Mouse (Mus musculus) CD4-positive, CD25-positive, alpha-beta regulatory T cell, adult 2 months (primary cell): ENCODE data around the gene Sypl.

Experiments
- DNase-seq: peaks from one replicate; pipeline ENCODE4 v3.0.0-alpha.2; 2012; ENCODE audit warnings: low read depth, low spot score

Gene Sypl

DNA sequence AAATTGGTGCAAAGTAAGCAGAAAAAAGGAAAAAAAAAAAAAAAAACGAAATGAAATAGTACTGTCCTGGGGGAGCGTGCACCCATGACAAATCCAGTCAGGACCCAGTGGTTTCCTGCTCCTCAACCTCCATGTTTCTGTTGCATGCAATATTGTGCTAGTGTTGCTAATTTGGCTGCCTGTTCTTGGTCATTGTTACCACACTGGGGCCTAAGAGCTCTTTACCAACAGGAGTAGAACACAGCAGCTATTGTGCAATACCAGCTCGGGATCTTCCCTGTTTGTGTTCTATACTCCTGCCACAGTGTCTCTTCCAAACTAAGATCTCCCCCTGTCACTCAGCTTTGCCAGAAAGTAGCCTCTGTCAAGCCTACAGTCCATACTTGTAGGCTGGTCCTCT, 9.7 kb upstream of the Sypl start:
- no peak for DNase-seq

DNA sequence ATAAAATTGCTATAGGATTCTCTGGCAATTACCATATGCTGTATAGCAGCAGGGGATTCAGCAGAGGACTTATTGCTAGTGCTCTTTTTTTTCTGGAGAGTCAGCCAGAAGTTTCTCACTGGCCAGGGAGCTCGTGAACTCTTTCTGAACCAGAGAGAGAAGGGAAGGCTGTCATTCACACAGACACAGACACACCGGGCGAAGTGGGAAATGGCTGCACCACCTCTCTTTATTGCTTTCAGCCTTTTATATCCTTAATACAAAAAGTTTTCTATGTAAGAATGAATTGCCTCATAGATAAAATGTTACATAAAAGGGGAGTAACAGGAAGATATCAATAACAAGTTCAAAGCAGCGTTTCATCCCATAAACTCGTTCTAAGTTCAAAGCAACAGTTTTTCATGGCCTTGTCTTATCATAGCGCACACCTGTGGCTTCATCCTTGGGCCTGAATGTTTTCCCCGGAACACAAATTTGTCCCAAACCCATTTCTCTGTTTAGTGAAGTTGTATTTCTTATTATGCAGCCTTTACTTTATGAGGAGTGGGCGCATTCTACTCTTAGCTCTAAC, 8.7 kb upstream of the Sypl start:
- no peak for DNase-seq

DNA sequence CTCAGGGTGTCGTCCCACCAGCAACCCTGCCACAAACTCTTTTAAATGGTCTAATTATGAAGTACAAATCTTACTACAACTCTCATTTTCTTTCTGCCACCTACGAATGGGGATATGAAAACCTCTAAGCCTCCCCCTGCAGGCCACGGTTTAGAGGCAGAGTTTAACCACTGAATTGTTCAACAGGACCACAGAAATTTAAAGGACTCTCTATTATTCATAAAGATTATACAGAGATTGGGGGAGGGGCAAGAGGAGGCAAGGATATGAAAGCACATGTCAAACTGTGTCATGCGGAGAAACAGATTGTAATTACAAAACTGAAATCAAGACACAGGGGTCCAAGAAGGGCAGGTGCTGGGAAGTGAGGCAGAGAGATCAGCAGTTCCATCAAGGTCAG, 7.3 kb upstream of the Sypl start:
- no peak for DNase-seq

GRCm38 (mm10) chr12:32952416-32952815, 1.3 kb upstream of the Sypl start:
- peak; percentile 79 for DNase-seq

DNA sequence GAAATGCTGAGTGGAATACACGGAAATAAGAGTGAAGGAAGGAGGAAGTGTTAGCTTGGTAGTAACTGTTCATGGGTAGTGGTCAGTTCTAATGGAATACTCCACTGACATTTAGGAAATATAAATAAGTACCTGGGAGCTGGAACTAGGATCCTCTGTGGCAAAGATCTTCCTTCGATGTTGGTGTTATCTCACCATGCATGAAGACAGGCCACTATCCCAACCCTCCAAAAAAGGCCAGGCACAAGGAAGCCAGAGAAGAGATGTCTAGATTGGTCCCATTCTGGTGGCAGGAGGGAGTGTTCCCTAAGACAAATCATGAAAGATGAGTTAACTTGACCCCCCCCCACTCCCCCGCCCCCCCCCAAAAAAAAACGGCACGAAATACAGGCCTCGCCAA, 625 bp upstream of the Sypl start:
- no peak for DNase-seq

GRCm38 (mm10) chr12:32954216-32955021, 728 bp downstream of the Sypl start:
- DNase-seq = peak; percentile 89

DNA sequence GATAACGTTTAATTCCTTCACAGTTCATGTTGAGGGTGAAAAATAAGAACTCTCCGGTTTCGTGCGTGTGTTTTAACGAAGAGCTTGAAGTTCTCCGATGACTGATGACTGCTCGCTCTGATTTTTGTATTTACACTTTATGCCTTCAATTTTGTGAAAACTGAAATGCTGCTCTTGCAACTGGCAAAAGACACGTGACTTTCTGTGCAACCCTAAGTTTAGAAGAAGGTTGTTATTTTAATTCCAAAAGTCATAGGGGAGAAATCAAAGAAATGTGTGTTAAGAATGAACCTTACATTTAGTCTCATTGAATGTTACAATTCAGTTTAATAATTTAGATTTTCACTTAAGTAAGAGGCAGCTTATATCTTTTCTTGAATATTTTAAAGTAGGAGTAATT, 1.3 kb downstream of the Sypl start:
- no peak for DNase-seq

DNA sequence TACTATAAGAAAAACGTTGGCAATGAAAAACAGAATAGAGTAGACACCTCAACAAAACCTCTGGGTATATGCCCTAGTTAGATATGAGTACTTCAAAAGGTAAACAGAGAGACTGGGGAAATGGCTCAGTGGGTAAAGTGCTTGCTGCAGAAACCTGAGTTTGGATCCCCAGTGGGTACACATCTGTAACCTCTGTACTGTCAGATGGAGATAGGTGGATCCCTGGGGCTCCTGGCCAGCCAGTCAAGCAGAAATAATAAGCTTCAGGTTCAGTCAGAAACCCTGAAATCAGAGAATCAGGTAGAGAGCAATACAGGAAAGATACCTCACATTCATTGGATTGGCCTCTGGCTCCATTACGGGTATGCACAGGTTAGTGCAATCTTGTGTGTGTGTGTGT, 3.5 kb downstream of the Sypl start:
- no peak for DNase-seq

GRCm38 (mm10) chr12:32962132-32962531, 8.4 kb downstream of the Sypl start:
- DNase-seq = no peak

- DNase-seq = no peak
Observed at GRCm38 (mm10) chr12:32963858-32964257, 10.2 kb downstream of the Sypl start.

GRCm38 (mm10) chr12:32972287-32972686, 18.6 kb downstream of the Sypl start:
- DNase-seq = no peak

DNA sequence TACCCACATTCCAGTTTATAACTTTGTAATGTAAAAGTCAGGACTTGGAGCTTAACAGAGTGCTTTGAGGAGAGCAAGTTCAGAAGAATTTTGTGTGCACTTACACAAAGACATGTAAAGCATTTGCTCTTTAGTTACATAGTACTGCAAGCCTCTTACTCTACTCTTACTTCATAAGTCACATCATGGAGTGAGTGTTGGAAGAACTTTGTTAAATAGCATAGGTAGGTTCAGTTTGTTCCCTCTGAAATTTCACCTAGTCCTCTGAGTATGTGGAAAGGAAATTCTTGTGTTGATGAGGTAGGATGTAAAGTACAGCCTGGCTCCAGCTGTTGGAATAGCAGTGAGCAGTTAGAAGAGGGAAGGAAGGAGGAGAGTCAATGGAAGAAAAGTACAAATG, 21.2 kb downstream of the Sypl start:
- DNase-seq = no peak

GRCm38 (mm10) chr12:32975501-32975900, 21.8 kb downstream of the Sypl start:
- DNase-seq = no peak

DNA sequence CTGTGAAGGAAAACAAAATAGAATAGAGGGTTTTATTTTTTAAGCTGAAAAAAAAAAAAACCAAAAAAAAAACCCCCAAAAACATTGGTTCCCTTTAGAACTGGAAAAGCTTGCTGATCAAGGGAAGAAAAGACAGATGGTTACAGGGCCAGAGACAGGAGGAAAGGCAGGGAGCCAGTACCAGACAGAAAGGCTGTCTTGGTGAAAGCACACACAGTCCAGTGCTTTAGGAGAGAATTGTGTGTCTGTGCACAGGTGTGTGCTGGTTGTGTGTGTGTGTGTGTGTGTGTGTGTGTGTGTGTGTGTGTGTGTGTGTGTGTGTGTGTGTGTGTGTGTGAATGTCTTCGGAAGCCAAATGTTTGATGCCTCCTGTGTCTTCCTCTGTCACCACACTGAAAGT, 28.9 kb downstream of the Sypl start:
- DNase-seq = no peak

DNA sequence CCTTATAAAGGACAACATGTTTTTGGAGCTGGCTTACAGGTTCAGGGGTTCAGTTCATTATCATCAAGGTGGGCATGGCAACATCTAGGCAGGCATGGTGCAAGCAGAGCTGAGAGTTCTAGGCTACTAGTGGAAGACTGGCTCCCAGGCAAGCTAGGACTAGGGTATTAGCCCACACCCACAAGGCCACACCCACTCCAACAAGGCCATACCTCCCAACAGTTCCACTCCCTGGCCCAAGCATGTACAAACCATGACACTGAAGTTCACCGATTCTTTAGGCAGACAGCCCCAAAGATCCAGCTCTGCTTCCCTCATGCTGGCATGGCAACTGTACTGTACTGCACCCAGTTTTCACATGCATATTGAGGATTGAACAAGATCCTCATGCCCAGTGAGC, 29.4 kb downstream of the Sypl start:
- no peak for DNase-seq

DNA sequence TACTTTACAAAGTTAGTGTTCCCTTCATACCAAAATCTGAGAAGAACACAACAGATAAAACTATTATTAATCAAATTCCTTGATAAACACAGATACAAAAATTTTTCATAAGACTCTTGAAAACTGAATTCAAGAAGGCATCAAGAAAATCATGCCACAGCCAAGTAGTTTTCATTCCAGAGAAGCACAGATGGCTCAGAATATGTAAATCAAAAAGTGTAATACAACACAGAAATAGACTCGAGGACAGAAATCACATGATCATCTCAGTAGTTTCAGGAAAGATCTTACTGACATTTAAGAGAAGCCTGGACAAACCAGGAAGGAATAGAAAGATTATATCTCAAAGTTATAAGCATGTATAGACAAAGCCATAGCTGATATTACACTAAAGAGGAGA, 32.6 kb downstream of the Sypl start:
- no peak for DNase-seq

DNA sequence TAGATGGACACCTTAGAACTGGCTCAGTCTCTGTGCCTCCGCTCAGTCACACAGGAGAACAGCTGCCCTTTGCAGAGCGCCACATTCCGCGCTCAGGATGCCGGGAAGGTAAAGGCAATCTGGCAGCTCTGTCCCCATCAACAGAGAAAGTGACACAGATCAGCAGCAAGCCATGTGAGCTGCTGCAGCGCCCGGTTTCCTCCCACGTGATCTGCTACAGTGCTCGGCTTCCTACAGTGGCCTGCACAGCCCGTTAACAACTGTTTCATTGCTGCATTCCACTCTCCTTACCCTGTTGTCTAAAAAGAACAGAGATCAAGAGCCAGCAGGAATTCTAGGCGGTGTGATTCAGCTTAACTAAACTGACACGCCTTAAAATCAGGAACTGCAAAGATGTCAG, 36.0 kb downstream of the Sypl start:
- DNase-seq = peak; percentile 25

DNA sequence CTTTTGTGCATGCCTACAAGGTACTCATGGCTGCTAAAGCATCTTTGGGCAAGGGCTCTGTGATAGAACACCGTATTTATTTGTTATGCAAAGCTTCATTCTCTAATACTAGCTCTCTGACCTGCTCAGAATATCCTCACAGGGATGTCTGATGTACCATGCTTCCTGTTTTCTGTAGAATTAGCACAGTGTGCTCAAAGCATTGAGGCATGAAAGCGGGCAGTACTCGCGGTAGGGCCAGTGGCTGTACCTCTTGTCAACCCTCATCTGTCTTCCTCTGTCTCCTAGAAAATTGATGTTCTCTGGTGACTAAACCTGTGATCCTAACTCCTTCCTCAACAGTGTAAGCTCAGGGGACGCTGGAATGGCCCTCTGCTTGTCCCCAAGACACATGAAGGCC, 40.4 kb downstream of the Sypl start:
- DNase-seq = no peak

- DNase-seq = no peak
Observed at GRCm38 (mm10) chr12:32995081-32995834, 41.6 kb downstream of the Sypl start.

GRCm38 (mm10) chr12:32998766-32999165, 45.1 kb downstream of the Sypl start:
- DNase-seq = peak; percentile 26

GRCm38 (mm10) chr12:32999778-33000177, 46.1 kb downstream of the Sypl start:
- DNase-seq = peak; percentile 51

DNA sequence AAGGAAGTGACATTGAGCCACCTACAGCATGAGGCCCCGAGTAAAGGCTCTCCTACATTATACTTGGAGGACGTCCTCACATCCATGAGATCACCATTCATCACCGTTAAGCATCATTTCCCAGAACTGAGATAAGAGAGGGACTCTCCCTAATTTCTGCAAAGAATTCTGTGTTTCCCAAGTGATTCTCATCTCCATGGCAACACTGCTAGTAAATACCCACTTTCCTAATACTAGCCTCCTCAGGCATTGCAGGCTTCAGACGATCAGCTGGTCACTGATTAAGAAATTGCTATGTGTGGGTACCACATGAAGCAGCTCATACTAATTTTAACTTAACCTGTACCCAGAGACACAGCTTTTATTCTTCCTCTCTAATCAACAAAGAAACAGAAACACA, 46.7 kb downstream of the Sypl start:
- no peak for DNase-seq
